Mouse (Mus musculus): ENCODE measurements around the gene Tnik.

- no peak for TF ChIP-seq CTCF (IDR thresholded peaks at IDR 0.05; ENCODE audit: insufficient read depth, low read depth, low read length)
- TF ChIP-seq POLR2A (IDR thresholded peaks at IDR 0.05; ENCODE audit: insufficient read depth, low read depth, low read length): no peak
These were observed 159.2 kb downstream of the Tnik start for GRCm38 (mm10) chr3:28422221-28422620.

All from olfactory bulb, adult 2 months (tissue).